Mouse (Mus musculus) testis, adult 2 months (tissue): ENCODE data around the gene Gm37240.

ENCODE experiments used
- CTCF ChIP-seq: fragments of 200-500 bp; IDR thresholded peaks from 2 replicates; pipeline ENCODE4 v1.5.1; 2012; ENCODE audit warnings: low read depth, mild to moderate bottlenecking, inconsistent platforms, low read length, moderate library complexity; ENCODE audit not compliant: control insufficient read depth, insufficient read depth, insufficient replicate concordance
- POLR2A ChIP-seq: fragments of 200-500 bp; IDR thresholded peaks from 2 replicates; pipeline ENCODE4 v1.6.1; 2012; ENCODE audit warnings: low read depth, mild to moderate bottlenecking, inconsistent platforms, low read length, moderate library complexity; ENCODE audit not compliant: control insufficient read depth

- TF ChIP-seq CTCF: no peak
- TF ChIP-seq POLR2A: no peak
Measured at GRCm38 (mm10) chr3:84982688-84983087, 904.6 kb downstream of the Gm37240 start.
